In the genomic region with DNA sequence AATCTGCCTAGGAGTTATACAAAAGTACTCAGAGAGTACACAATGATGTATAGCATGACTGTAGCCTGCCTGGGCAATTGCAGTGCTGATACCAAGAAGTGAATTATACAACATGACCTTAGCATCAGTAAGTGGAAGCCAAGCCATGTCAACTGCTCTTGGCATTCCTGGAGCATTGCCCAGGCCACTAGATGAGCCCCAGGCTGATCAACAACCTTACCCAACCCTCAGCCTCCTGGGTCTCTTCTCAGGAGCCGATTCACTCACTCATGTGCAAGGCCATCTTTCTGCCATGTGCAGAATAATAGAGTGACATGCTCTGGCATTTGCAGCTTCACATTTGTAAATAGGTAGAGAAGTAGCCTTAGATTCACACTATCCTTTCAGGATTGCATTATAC, we compare ENCODE assay signal across 16 mouse cellular contexts.
"Had no signal": no experiment of that assay in that cellular context is flagged by ENCODE, and none has a peak within 500 bp of the region (broad histone marks: within the 10 kb centered on the region; RNA-seq: fewer than 3 reads in every experiment).

No protein-coding gene starts in this region.

- H3K4me1 ChIP-seq: limb, embryonic 13.5 days; neural tube, embryonic 15.5 days had no signal

- H3K4me3 ChIP-seq: limb, embryonic 13.5 days; myocyte; neural tube, embryonic 15.5 days had no signal

- H3K27ac ChIP-seq: limb, embryonic 13.5 days; liver, embryonic 14.5 days; neural tube, embryonic 15.5 days; stomach, postnatal 0 days had no signal

- H3K27me3 ChIP-seq: limb, embryonic 13.5 days; neural tube, embryonic 15.5 days had no signal

- DNase-seq: kidney, adult 8-10 months; kidney, postnatal 25 days; layer of hippocampus, adult 9-11 months; layer of hippocampus, postnatal 36 days; lung, embryonic 14.5 days; lung, postnatal 14 days; right cerebral cortex, adult 18-20 months; right cerebral cortex, postnatal 25 days; thymus, adult 18-20 months; thymus, postnatal 14 days had no signal

- H3K9ac ChIP-seq: limb, embryonic 13.5 days; liver, embryonic 14.5 days; lung, embryonic 14.5 days; neural tube, embryonic 15.5 days had no signal

- H3K4me2 ChIP-seq: limb, embryonic 13.5 days; lung, embryonic 14.5 days; midbrain, embryonic 11.5 days; neural tube, embryonic 15.5 days had no signal

- H3K36me3 ChIP-seq: limb, embryonic 13.5 days; neural tube, embryonic 15.5 days had no signal

- H3K9me3 ChIP-seq: limb, embryonic 13.5 days; neural tube, embryonic 15.5 days had no signal
